9 mouse cellular contexts compared by ENCODE assay signal in genomic region chr9:107366644-107367043, GRCm38 (mm10). TPM values are rescaled to one million over a fixed set of nuclear protein-coding genes. Genes with fewer than 3 reads are reported as not detected.
DNase-seq lines count a peak whose midpoint lies in the region; ATAC-seq lines count a peak whose summit lies in the region.
"Had no signal": no experiment of that assay in that cellular context is flagged by ENCODE, and none has a peak within 500 bp of the region (broad histone marks: within the 10 kb centered on the region; RNA-seq: fewer than 3 reads in every experiment).

No protein-coding gene starts in this region.

- H3K4me2 ChIP-seq in midbrain, embryonic 14.5 days (ENCODE audit: low read length), result no peak overlapping the region
- H3K4me2 ChIP-seq in midbrain, embryonic 13.5 days (replicated peaks), result no peak overlapping the region
- H3K4me2 ChIP-seq: neural tube, embryonic 12.5 days had no signal

- no peak overlapping the region for H3K27ac ChIP-seq in midbrain, embryonic 14.5 days (replicated peaks; ENCODE audit: low read depth, low read length)
- no peak overlapping the region for H3K27ac ChIP-seq in midbrain, embryonic 13.5 days
- H3K27ac ChIP-seq: neural tube, embryonic 12.5 days had no signal

- peaks cover 13% of the 10 kb centered on the region; the same call in 1 of the 2 replicates for H3K4me1 ChIP-seq in midbrain, embryonic 14.5 days (ENCODE audit: control insufficient read depth, insufficient read depth, low read length)
- H3K4me1 ChIP-seq in midbrain, embryonic 13.5 days (replicated peaks), result peaks cover 29% of the 10 kb centered on the region

- H3K36me3 ChIP-seq in midbrain, embryonic 14.5 days (ENCODE audit: control insufficient read depth, insufficient read depth, low read length), result no peaks in the 10 kb centered on the region
- H3K36me3 ChIP-seq in midbrain, embryonic 13.5 days, result no peaks in the 10 kb centered on the region
- H3K36me3 ChIP-seq: neural tube, embryonic 12.5 days had no signal

- no peaks in the 10 kb centered on the region for H3K9me3 ChIP-seq in midbrain, embryonic 14.5 days (ENCODE audit: control insufficient read depth, low read length)
- no peaks in the 10 kb centered on the region for H3K9me3 ChIP-seq in midbrain, embryonic 13.5 days
- H3K9me3 ChIP-seq: neural tube, embryonic 12.5 days had no signal

- 3% methylated on average over 3 of the region's 3 CpGs for WGBS in midbrain, embryonic 14.5 days
- WGBS in midbrain, embryonic 13.5 days, result 8% methylated on average over 3 of the region's 3 CpGs

- no peak overlapping the region for H3K4me3 ChIP-seq in midbrain, embryonic 14.5 days (replicated peaks; ENCODE audit: low read depth, low read length)
- H3K4me3 ChIP-seq in midbrain, embryonic 13.5 days (replicated peaks), result no peak overlapping the region
- H3K4me3 ChIP-seq: neural tube, embryonic 12.5 days had no signal

- intact Hi-C loops in left cerebral cortex, postnatal 14 days (cut with DNase I), result loop anchor here (1.0 kb wide), 1 partner anchor 97 kb away; no protein-coding TSS in a partner anchor

- no peak overlapping the region for H3K9ac ChIP-seq in midbrain, embryonic 14.5 days (replicated peaks; ENCODE audit: low read length)
- H3K9ac ChIP-seq in midbrain, embryonic 13.5 days (replicated peaks), result no peak overlapping the region
- H3K9ac ChIP-seq: neural tube, embryonic 12.5 days had no signal

- DNase-seq in midbrain, embryonic 14.5 days, result peak; percentile 87
- peak; percentile 27 for DNase-seq in T-cell, adult 2 months (ENCODE audit: low spot score)
- DNase-seq in cerebellum, postnatal 10 days, result peak; percentile 85 to 93
- DNase-seq in gastrocnemius, postnatal 4 days (ENCODE audit: low spot score in 2 of 2), result peak; percentile 38 to 53
- DNase-seq in left cerebral cortex, postnatal 14 days (ENCODE audit: low spot score in 2 of 2), result peak; percentile 44 to 74
- DNase-seq in ovary, postnatal 14 days (ENCODE audit: low spot score), result peak; percentile 65

- H3K27me3 ChIP-seq in midbrain, embryonic 14.5 days (ENCODE audit: control insufficient read depth, insufficient read depth, low read length), result no peaks in the 10 kb centered on the region
- H3K27me3 ChIP-seq in midbrain, embryonic 13.5 days, result no peaks in the 10 kb centered on the region

- no peak; the same call in 1 of the 2 replicates for ATAC-seq in midbrain, embryonic 14.5 days (ENCODE audit: low FRiP score, low TSS enrichment)
- no peak for ATAC-seq in midbrain, embryonic 13.5 days
- ATAC-seq in megakaryocyte-erythroid progenitor cell, adult 5-6 weeks (replicated peaks; ENCODE audit: low FRiP score, low TSS enrichment, poor library complexity, severe bottlenecking), result no peak; the same call in 1 of the 2 replicates

RNA-seq across cellular contexts. Expression of gene 6430571L13Rik, which starts 26.2 kb away (rescaled TPM):
- polyA plus RNA-seq in midbrain, embryonic 14.5 days (2014; fragmentation: Nextera tagmentation; extraction: Ambion mirVana), result 4.1 and 6.3 TPM in 2 replicates
- 6.4 and 8.2 TPM in 2 replicates for polyA plus RNA-seq in midbrain, embryonic 13.5 days (2015; fragmentation: Nextera tagmentation; extraction: Ambion mirVana)
- 10 to 100 TPM; 16.9 to 18.1 TPM for total RNA-seq in gastrocnemius, postnatal 4 days (2021)
- 1 to 10 TPM; 2.4 to 3.4 TPM for total RNA-seq in left cerebral cortex, postnatal 14 days (2021)
- total RNA-seq in megakaryocyte-erythroid progenitor cell, adult 5-6 weeks (2014; fragmentation: Nextera tagmentation), result not detected in 2 replicates
- total RNA-seq in megakaryocyte-erythroid progenitor cell, adult 5-6 weeks (2017), result 0.47 TPM in 1 of 2 replicates, not detected in the other

RNA-seq across cellular contexts. Expression of gene Hemk1, which starts 28.5 kb away (rescaled TPM):
- 20.9 and 21.7 TPM in 2 replicates for polyA plus RNA-seq in midbrain, embryonic 14.5 days (2014; fragmentation: Nextera tagmentation; extraction: Ambion mirVana)
- 17.5 and 18.1 TPM in 2 replicates for polyA plus RNA-seq in midbrain, embryonic 13.5 days (2015; fragmentation: Nextera tagmentation; extraction: Ambion mirVana)
- total RNA-seq in gastrocnemius, postnatal 4 days (2021), result 10 to 100 TPM; 14.0 to 14.5 TPM
- total RNA-seq in left cerebral cortex, postnatal 14 days (2021), result 10 to 100 TPM; 16.5 to 16.6 TPM
- 5.8 and 18.8 TPM in 2 replicates for total RNA-seq in megakaryocyte-erythroid progenitor cell, adult 5-6 weeks (2014; fragmentation: Nextera tagmentation)
- total RNA-seq in megakaryocyte-erythroid progenitor cell, adult 5-6 weeks (2017), result 4.9 and 9.0 TPM in 2 replicates

RNA-seq across cellular contexts. Expression of gene Cacna2d2, which starts 32.8 kb away (rescaled TPM):
- polyA plus RNA-seq in midbrain, embryonic 14.5 days (2014; fragmentation: Nextera tagmentation; extraction: Ambion mirVana), result 7.9 and 10.6 TPM in 2 replicates
- polyA plus RNA-seq in midbrain, embryonic 13.5 days (2015; fragmentation: Nextera tagmentation; extraction: Ambion mirVana), result 5.9 and 7.1 TPM in 2 replicates
- 1 to 10 TPM; 2.6 to 2.7 TPM for total RNA-seq in gastrocnemius, postnatal 4 days (2021)
- total RNA-seq in left cerebral cortex, postnatal 14 days (2021), result 10 to 100 TPM; 28.1 to 34.6 TPM
- total RNA-seq in megakaryocyte-erythroid progenitor cell, adult 5-6 weeks (2014; fragmentation: Nextera tagmentation), result 0.10 TPM in 1 of 2 replicates, not detected in the other
- total RNA-seq in megakaryocyte-erythroid progenitor cell, adult 5-6 weeks (2017), result not detected in 2 replicates

Comparison
In these comparisons a context has a peak if more than half of its experiments do, and no peak if none do; other contexts are left out.
1. DNase-seq: peak in every context shown above with its lines; median percentile 89 in cerebellum, postnatal 10 days; 87 in midbrain, embryonic 14.5 days; 65 in ovary, postnatal 14 days; 59 in left cerebral cortex, postnatal 14 days; 46 in gastrocnemius, postnatal 4 days; 27 in T-cell, adult 2 months.
2. RNA of gene 6430571L13Rik, which starts 26.2 kb away (total RNA-seq): 16.9 to 18.1 TPM in gastrocnemius, postnatal 4 days; 2.4 to 3.4 TPM in left cerebral cortex, postnatal 14 days and 0.47 TPM in megakaryocyte-erythroid progenitor cell, adult 5-6 weeks; every median in the first group is over 4 times any median in the second.
3. RNA of gene Cacna2d2, which starts 32.8 kb away (total RNA-seq): 28.1 to 34.6 TPM in left cerebral cortex, postnatal 14 days; 2.6 to 2.7 TPM in gastrocnemius, postnatal 4 days and 0.10 TPM in megakaryocyte-erythroid progenitor cell, adult 5-6 weeks; every median in the first group is over 4 times any median in the second.